In the genomic region with DNA sequence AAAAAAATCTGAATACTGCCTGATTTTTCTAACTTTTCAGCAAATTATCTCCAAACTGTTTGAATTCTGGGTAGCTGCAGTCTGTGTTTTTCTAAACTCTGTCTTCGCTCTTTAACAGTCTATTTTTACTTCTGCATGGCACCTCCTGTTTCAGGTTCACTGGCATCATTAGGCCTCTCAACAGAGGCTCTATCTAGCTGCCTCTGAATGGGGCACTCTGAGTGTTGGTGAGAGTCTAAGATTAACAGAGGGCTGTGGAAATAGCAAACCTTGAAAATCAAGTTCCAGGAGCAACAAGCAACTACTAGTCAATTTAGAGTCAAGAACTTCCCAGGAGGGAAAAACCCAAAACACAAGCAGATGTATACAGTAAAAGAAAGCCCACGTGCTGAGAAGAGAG, we compare ENCODE assay signal across 22 mouse cellular contexts. TPM values are rescaled to one million over a fixed set of nuclear protein-coding genes. Genes with fewer than 3 reads are reported as not detected.
DNase-seq lines count a peak whose midpoint lies in the region; ATAC-seq and TF ChIP-seq lines count a peak whose summit lies in the region.
"Had no signal": no experiment of that assay in that cellular context is flagged by ENCODE, and none has a peak within 500 bp of the region (broad histone marks: within the 10 kb centered on the region; RNA-seq: fewer than 3 reads in every experiment).

No protein-coding gene starts in this region.

- in situ Hi-C loops in CH12.LX (cut with MboI; ENCODE audit: low pct_ligation_motif_present, low pct_unique_long_range_greater_than_20kb, low sequenced_read_pairs) = no loop called here

- no peaks in the 10 kb centered on the region for H3K27me3 ChIP-seq in heart, embryonic 13.5 days (replicated peaks)
- H3K27me3 ChIP-seq in heart, embryonic 11.5 days (ENCODE audit: control insufficient read depth, insufficient read depth, low read length) = no peaks in the 10 kb centered on the region
- no peaks in the 10 kb centered on the region for H3K27me3 ChIP-seq in heart, embryonic 16.5 days (ENCODE audit: control insufficient read depth, insufficient read depth, low read length)
- no peaks in the 10 kb centered on the region for H3K27me3 ChIP-seq in heart, embryonic 10.5 days (ENCODE audit: insufficient read depth, poor library complexity, severe bottlenecking)
- no peaks in the 10 kb centered on the region for H3K27me3 ChIP-seq in CH12.LX (replicated peaks)
- H3K27me3 ChIP-seq: forebrain, embryonic 13.5 days; hindbrain, embryonic 12.5 days; hindbrain, embryonic 15.5 days; Patski had no signal

- WGBS in heart, embryonic 13.5 days = 50% methylated on average over 2 of the region's 2 CpGs
- 72% methylated on average over 2 of the region's 2 CpGs for WGBS in heart, embryonic 11.5 days (ENCODE audit: insufficient replicate concordance)
- WGBS in heart, embryonic 16.5 days = 42% methylated on average over 2 of the region's 2 CpGs
- whole genome bisulfite sequencing in heart, embryonic 10.5 days = 66% methylated on average over 2 of the region's 2 CpGs

- H3K9me3 ChIP-seq in heart, embryonic 13.5 days = no peaks in the 10 kb centered on the region
- H3K9me3 ChIP-seq in heart, embryonic 11.5 days (replicated peaks; ENCODE audit: control insufficient read depth, low read length) = no peaks in the 10 kb centered on the region
- H3K9me3 ChIP-seq in heart, embryonic 16.5 days (replicated peaks; ENCODE audit: control insufficient read depth, low read length) = no peaks in the 10 kb centered on the region
- H3K9me3 ChIP-seq in heart, embryonic 10.5 days = no peaks in the 10 kb centered on the region
- no peaks in the 10 kb centered on the region for H3K9me3 ChIP-seq in CH12.LX (replicated peaks; ENCODE audit: low read length)
- H3K9me3 ChIP-seq: forebrain, embryonic 10.5 days; forebrain, embryonic 13.5 days; G1E; hindbrain, embryonic 12.5 days; hindbrain, embryonic 15.5 days had no signal

- H3K79me2 ChIP-seq in CH12.LX (replicated peaks; ENCODE audit: control insufficient read depth, extremely low read depth, insufficient read depth, poor library complexity, severe bottlenecking) = no peaks in the 10 kb centered on the region; the same call in 1 of the 2 replicates

- dilution Hi-C loops in CH12.LX (cut with MboI; ENCODE audit: extremely low pct_ligation_motif_present, extremely low pct_unique_long_range_greater_than_20kb, low sequenced_read_pairs) = no loop called here

- no peak for TF ChIP-seq EP300 in CH12.LX (IDR thresholded peaks at IDR 0.05; ENCODE audit: low read length)

- H3K4me3 ChIP-seq in gastrocnemius, adult 2 months = no peak overlapping the region
- H3K4me3 ChIP-seq in heart, embryonic 13.5 days = no peak overlapping the region
- no peak overlapping the region for H3K4me3 ChIP-seq in heart, embryonic 11.5 days (ENCODE audit: low read depth, low read length)
- H3K4me3 ChIP-seq in heart, embryonic 16.5 days (ENCODE audit: low read length) = no peak overlapping the region
- H3K4me3 ChIP-seq in heart, embryonic 10.5 days = no peak overlapping the region
- no peak overlapping the region for H3K4me3 ChIP-seq in CH12.LX (replicated peaks in 1 of 3; ENCODE audit: low read depth in 2 of 3, low read length in 2 of 3, poor library complexity in 1 of 3)
- H3K4me3 ChIP-seq: forebrain, embryonic 10.5 days; forebrain, embryonic 13.5 days; hindbrain, embryonic 12.5 days; hindbrain, embryonic 15.5 days had no signal

- no peak for DNase-seq in gastrocnemius, adult 2 months
- no peak for DNase-seq in gastrocnemius, postnatal 14 days
- no peak for DNase-seq in heart, embryonic 10.5 days (ENCODE audit: low spot score)
- no peak for DNase-seq in CH12.LX (ENCODE audit: extremely low read depth)
- DNase-seq: adrenal gland, postnatal 10 days; adrenal gland, postnatal 36 days; cerebellum, adult 18-20 months; cerebellum, adult 9-10 months; cerebellum, postnatal 14 days; gastrocnemius, postnatal 25 days; kidney, adult 8-10 months had no signal

- no peaks in the 10 kb centered on the region for H3K36me3 ChIP-seq in heart, embryonic 13.5 days
- H3K36me3 ChIP-seq in heart, embryonic 11.5 days (ENCODE audit: control insufficient read depth, insufficient read depth, low read length) = no peaks in the 10 kb centered on the region
- no peaks in the 10 kb centered on the region for H3K36me3 ChIP-seq in heart, embryonic 16.5 days (ENCODE audit: control insufficient read depth, insufficient read depth)
- no peaks in the 10 kb centered on the region for H3K36me3 ChIP-seq in heart, embryonic 10.5 days
- H3K36me3 ChIP-seq in CH12.LX (replicated peaks in 1 of 2; ENCODE audit: control insufficient read depth in 1 of 2, insufficient read depth in 1 of 2, low read length in 1 of 2) = peaks cover 0 to 2% of the 10 kb centered on the region in 2 experiments
- H3K36me3 ChIP-seq: forebrain, embryonic 10.5 days; G1E; hindbrain, embryonic 12.5 days; hindbrain, embryonic 15.5 days had no signal

- TF ChIP-seq RAD21 in CH12.LX (IDR thresholded peaks at IDR 0.05; ENCODE audit: low read depth, low read length) = no peak

- intact Hi-C loops in gastrocnemius, adult 2 months (cut with DNase I) = no loop called here
- intact Hi-C loops in gastrocnemius, postnatal 14 days (cut with DNase I; ENCODE audit: low total_unique reads) = no loop called here

- no peak for ATAC-seq in heart, embryonic 13.5 days (ENCODE audit: extremely low read depth, insufficient number of reproducible peaks, low FRiP score, low TSS enrichment)
- no peak for ATAC-seq in heart, embryonic 11.5 days (replicated peaks; ENCODE audit: insufficient number of reproducible peaks, low FRiP score, low TSS enrichment)
- no peak for ATAC-seq in heart, embryonic 16.5 days (replicated peaks; ENCODE audit: extremely low read depth, insufficient read depth, low FRiP score)
- ATAC-seq: forebrain, embryonic 13.5 days; forebrain, embryonic 16.5 days; intestine, postnatal 0 days; Patski had no signal

- peaks cover 11% of the 10 kb centered on the region for H3K4me1 ChIP-seq in heart, embryonic 13.5 days
- H3K4me1 ChIP-seq in heart, embryonic 11.5 days (ENCODE audit: control insufficient read depth, insufficient read depth, low read length) = no peaks in the 10 kb centered on the region
- peaks cover 7% of the 10 kb centered on the region; the same call in 1 of the 2 replicates for H3K4me1 ChIP-seq in heart, embryonic 16.5 days (ENCODE audit: control insufficient read depth, insufficient read depth, low read length)
- no peaks in the 10 kb centered on the region; the same call in 1 of the 2 replicates for H3K4me1 ChIP-seq in heart, embryonic 10.5 days
- peaks cover 0 to 8% of the 10 kb centered on the region in 2 experiments; a peak in 1 of 4 replicates for H3K4me1 ChIP-seq in CH12.LX (ENCODE audit: control insufficient read depth in 1 of 2, insufficient read depth in 2 of 2)
- H3K4me1 ChIP-seq: forebrain, embryonic 13.5 days; hindbrain, embryonic 12.5 days; hindbrain, embryonic 15.5 days had no signal

- H3K27ac ChIP-seq in gastrocnemius, adult 2 months = peak overlapping the region; percentile 73
- peak overlapping the region; percentile 63 for H3K27ac ChIP-seq in heart, embryonic 13.5 days (replicated peaks)
- no peak overlapping the region for H3K27ac ChIP-seq in heart, embryonic 11.5 days (ENCODE audit: low read depth, low read length)
- peak overlapping the region; percentile 76 for H3K27ac ChIP-seq in heart, embryonic 16.5 days (ENCODE audit: low read length)
- H3K27ac ChIP-seq in heart, embryonic 10.5 days = no peak overlapping the region
- no peak overlapping the region for H3K27ac ChIP-seq in CH12.LX (ENCODE audit: insufficient read depth, low read depth)
- H3K27ac ChIP-seq: forebrain, embryonic 10.5 days; forebrain, embryonic 13.5 days; hindbrain, embryonic 12.5 days; hindbrain, embryonic 15.5 days had no signal

- TF ChIP-seq POLR2A in CH12.LX (IDR thresholded peaks at IDR 0.05; ENCODE audit: low read depth, low read length) = no peak

- TF ChIP-seq CTCF in gastrocnemius, adult 2 months (IDR thresholded peaks at IDR 0.05) = no peak
- no peak for TF ChIP-seq CTCF in CH12.LX (conservative IDR thresholded peaks at IDR 0.05 in 1 of 2, IDR thresholded peaks at IDR 0.05 in 1 of 2; ENCODE audit: low read depth in 2 of 2, low read length in 2 of 2)

- 0 out of 2 replicates have a peak overlapping the region, but pooled peaks have one; percentile 4 for H3K4me2 ChIP-seq in heart, embryonic 13.5 days
- H3K4me2 ChIP-seq in heart, embryonic 11.5 days = no peak overlapping the region
- peak overlapping the region; percentile 9; the same call in 1 of the 2 replicates for H3K4me2 ChIP-seq in heart, embryonic 16.5 days (ENCODE audit: low read depth, low read length)
- H3K4me2 ChIP-seq in CH12.LX (ENCODE audit: insufficient read depth, low read depth, poor library complexity, severe bottlenecking) = no peak overlapping the region
- H3K4me2 ChIP-seq: forebrain, embryonic 13.5 days; hindbrain, embryonic 12.5 days; hindbrain, embryonic 15.5 days had no signal

- no peak overlapping the region; the same call in 1 of the 2 replicates for H3K9ac ChIP-seq in heart, embryonic 13.5 days
- no peak overlapping the region for H3K9ac ChIP-seq in heart, embryonic 11.5 days (ENCODE audit: low read depth, low read length)
- H3K9ac ChIP-seq in heart, embryonic 16.5 days (ENCODE audit: low read length) = no peak overlapping the region
- no peak overlapping the region for H3K9ac ChIP-seq in CH12.LX (ENCODE audit: insufficient read depth, low read depth)
- H3K9ac ChIP-seq: forebrain, embryonic 13.5 days; hindbrain, embryonic 12.5 days; hindbrain, embryonic 15.5 days had no signal

RNA-seq across cellular contexts. Expression of a gene that starts 7.5 kb away (rescaled TPM):
- 10 to 100 TPM; 72.5 to 84.7 TPM for total RNA-seq in gastrocnemius, adult 2 months (2021)
- total RNA-seq in gastrocnemius, postnatal 14 days (2021) = 10 to 100 TPM; 61.5 to 64.8 TPM
- 76.9 and 83.7 TPM in 2 replicates for polyA plus RNA-seq in heart, embryonic 13.5 days (2015; fragmentation: Nextera tagmentation; extraction: Ambion mirVana)
- 89.6 and 96.3 TPM in 2 replicates for polyA plus RNA-seq in heart, embryonic 11.5 days (2014; fragmentation: Nextera tagmentation; extraction: Ambion mirVana)
- 77.0 and 80.2 TPM in 2 replicates for polyA plus RNA-seq in heart, embryonic 16.5 days (2015; fragmentation: Nextera tagmentation; extraction: Ambion mirVana)
- 79.0 and 95.9 TPM in 2 replicates for polyA plus RNA-seq in heart, embryonic 10.5 days (2016; fragmentation: Nextera tagmentation; extraction: Ambion mirVana)
- total RNA-seq in CH12.LX (2012; rRNA removed) = 111 and 137 TPM in 2 replicates
- 160 TPM in 2 replicates for total RNA-seq in CH12.LX (2014; rRNA removed)
- polyA plus RNA-seq in CH12.LX (2012; ENCODE audit: insufficient read length, low read depth) = 118 and 130 TPM in 2 replicates

RNA-seq across cellular contexts. Expression of a gene that starts 8.5 kb away (rescaled TPM):
- 10 to 100 TPM; 56.0 to 64.8 TPM for total RNA-seq in gastrocnemius, adult 2 months (2021)
- 10 to 100 TPM; 33.6 to 37.2 TPM for total RNA-seq in gastrocnemius, postnatal 14 days (2021)
- 6.5 and 7.9 TPM in 2 replicates for polyA plus RNA-seq in heart, embryonic 13.5 days (2015; fragmentation: Nextera tagmentation; extraction: Ambion mirVana)
- 4.3 and 4.4 TPM in 2 replicates for polyA plus RNA-seq in heart, embryonic 11.5 days (2014; fragmentation: Nextera tagmentation; extraction: Ambion mirVana)
- polyA plus RNA-seq in heart, embryonic 16.5 days (2015; fragmentation: Nextera tagmentation; extraction: Ambion mirVana) = 7.4 and 8.2 TPM in 2 replicates
- 2.6 and 3.7 TPM in 2 replicates for polyA plus RNA-seq in heart, embryonic 10.5 days (2016; fragmentation: Nextera tagmentation; extraction: Ambion mirVana)
- total RNA-seq in CH12.LX (2012; rRNA removed) = 3.0 and 3.1 TPM in 2 replicates
- total RNA-seq in CH12.LX (2014; rRNA removed) = 1.2 and 1.5 TPM in 2 replicates
- polyA plus RNA-seq in CH12.LX (2012; ENCODE audit: insufficient read length, low read depth) = 1.4 and 1.5 TPM in 2 replicates

Comparison
In these comparisons a context has a peak if more than half of its experiments do, and no peak if none do; other contexts are left out.
1. H3K27ac ChIP-seq: peak in gastrocnemius, adult 2 months (single experiment), heart, embryonic 13.5 days (single experiment) and heart, embryonic 16.5 days (single experiment); none in heart, embryonic 11.5 days (single experiment), heart, embryonic 10.5 days (single experiment) and CH12.LX (single experiment).
2. H3K4me2 ChIP-seq: peak in heart, embryonic 13.5 days (single experiment) and heart, embryonic 16.5 days (single experiment); none in heart, embryonic 11.5 days (single experiment) and CH12.LX (single experiment).